Mouse (Mus musculus) lung, embryonic 15.5 days (tissue): ENCODE data around the gene Lrp1. TPM values are rescaled to one million over a fixed set of nuclear protein-coding genes. Genes with fewer than 3 reads are reported as not detected.
"Not testable (repeated sequence)": the region's sequence is repeated elsewhere in the genome, so short reads cannot be mapped to it uniquely, and the experiment has no call there.

Experiments
- ATAC-seq: fragments of 200-750 bp; cut with Nextera tagmentation; 2 replicates; pipeline ENCODE4 v1.8.0; 2017; ENCODE audit warnings: moderate number of reproducible peaks, borderline replicate concordance; ENCODE audit not compliant: low FRiP score, low TSS enrichment; ENCODE audit errors: extremely low read depth
- H3K27ac ChIP-seq: fragments of 300-500 bp; sonication (generic); 2 replicates; pipeline ENCODE4 v1.5.1; 2015; ENCODE audit warnings: moderate library complexity, mild to moderate bottlenecking, inconsistent platforms
- H3K27me3 ChIP-seq: fragments of 300-500 bp; sonication (generic); 2 replicates; pipeline ENCODE4 v1.6.1; 2015; ENCODE audit warnings: inconsistent platforms
- H3K36me3 ChIP-seq: fragments of 300-500 bp; sonication (generic); 2 replicates; pipeline ENCODE4 v1.6.1; 2015; ENCODE audit warnings: inconsistent platforms
- H3K4me1 ChIP-seq: fragments of 300-500 bp; sonication (generic); 2 replicates; pipeline ENCODE4 v1.6.1; 2015; ENCODE audit warnings: inconsistent platforms
- H3K4me2 ChIP-seq: fragments of 300-500 bp; sonication (generic); 2 replicates; pipeline ENCODE4 v1.6.1; 2015; ENCODE audit warnings: inconsistent platforms, mild to moderate bottlenecking, moderate library complexity
- H3K4me3 ChIP-seq: fragments of 300-500 bp; sonication (generic); 2 replicates; pipeline ENCODE4 v1.5.1; 2015; ENCODE audit warnings: mild to moderate bottlenecking, inconsistent platforms
- H3K9ac ChIP-seq: fragments of 300-500 bp; sonication (generic); 2 replicates; pipeline ENCODE4 v1.6.1; 2015; ENCODE audit warnings: inconsistent platforms
- H3K9me3 ChIP-seq: fragments of 300-500 bp; sonication (generic); 2 replicates; pipeline ENCODE4 v1.6.1; 2016; ENCODE audit warnings: inconsistent platforms
- WGBS: fragments of 180-500 bp; shearing (Covaris S2); methylation state at CpG from one replicate; pipeline ENCODE4 v1.1.7; 2015; 5-methylcytosine and 5-hydroxymethylcytosine counted together
- polyA plus RNA-seq: library from polyadenylated mRNA; unstranded; fragments of >200 nt; fragmentation: Nextera tagmentation; extraction: Ambion mirVana; gene quantifications from 2 replicates; pipeline ENCODE4 v1.2.1, GENCODE M21; 2015

The Lrp1 gene
- polyA plus RNA-seq, 1 experiment from 2014 or later = 72.6 TPM

DNA sequence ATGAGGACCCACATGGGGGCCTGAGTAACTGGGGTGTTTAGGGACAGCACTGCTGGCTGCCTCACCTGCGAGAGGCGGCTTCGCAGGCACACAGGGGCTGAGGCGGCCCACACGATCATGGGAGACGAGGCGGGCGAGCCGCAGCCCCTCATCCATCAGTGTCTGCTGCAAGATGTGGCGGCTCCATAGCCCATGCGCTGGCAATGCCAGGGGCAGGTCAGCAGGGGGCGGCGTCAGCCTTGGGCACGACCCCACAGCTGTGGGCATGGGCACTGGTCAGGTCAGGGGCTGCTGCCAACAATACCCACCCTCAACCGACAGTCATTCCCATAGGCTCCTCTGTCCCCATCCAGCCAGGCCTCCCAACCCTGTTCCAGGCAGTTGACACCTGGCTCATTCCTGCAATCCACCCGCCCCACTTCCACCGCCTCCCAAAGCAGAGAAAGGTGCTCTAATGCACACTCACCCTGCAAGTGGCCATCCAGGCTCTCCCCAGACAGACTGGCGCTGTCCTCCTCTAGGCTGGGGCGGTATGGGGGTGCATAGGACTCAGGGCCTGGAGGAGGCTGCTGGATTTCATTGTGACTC lies 41.8 kb upstream of the Lrp1 start:
- Histone ChIP-seq H3K9me3 (no peaks in the 10 kb centered on the region), H3K9ac (peak overlapping the region; percentile 25), H3K4me3 (peak overlapping the region; percentile 27), H3K27ac (peak overlapping the region; percentile 92), H3K27me3 (no peaks in the 10 kb centered on the region), H3K4me2 (peak overlapping the region; percentile 81), H3K4me1 (peaks cover 68% of the 10 kb centered on the region), H3K36me3 (peaks cover 46% of the 10 kb centered on the region)
- ATAC-seq = no peak
- 24% methylated on average over 19 of the region's 19 CpGs for WGBS

GRCm38 (mm10) chr10:127661915-127662663 lies 41.1 kb upstream of the Lrp1 start:
- WGBS = 4% methylated on average over 16 of the region's 16 CpGs
- Histone ChIP-seq H3K9me3 (no peaks in the 10 kb centered on the region), H3K4me1 (peaks cover 65% of the 10 kb centered on the region), H3K4me3 (peak overlapping the region; percentile 27), H3K36me3 (peaks cover 49% of the 10 kb centered on the region), H3K9ac (peak overlapping the region; percentile 30), H3K27me3 (no peaks in the 10 kb centered on the region), H3K27ac (peak overlapping the region; percentile 92), H3K4me2 (peak overlapping the region; percentile 81)
- peak; percentile 52 for ATAC-seq

DNA sequence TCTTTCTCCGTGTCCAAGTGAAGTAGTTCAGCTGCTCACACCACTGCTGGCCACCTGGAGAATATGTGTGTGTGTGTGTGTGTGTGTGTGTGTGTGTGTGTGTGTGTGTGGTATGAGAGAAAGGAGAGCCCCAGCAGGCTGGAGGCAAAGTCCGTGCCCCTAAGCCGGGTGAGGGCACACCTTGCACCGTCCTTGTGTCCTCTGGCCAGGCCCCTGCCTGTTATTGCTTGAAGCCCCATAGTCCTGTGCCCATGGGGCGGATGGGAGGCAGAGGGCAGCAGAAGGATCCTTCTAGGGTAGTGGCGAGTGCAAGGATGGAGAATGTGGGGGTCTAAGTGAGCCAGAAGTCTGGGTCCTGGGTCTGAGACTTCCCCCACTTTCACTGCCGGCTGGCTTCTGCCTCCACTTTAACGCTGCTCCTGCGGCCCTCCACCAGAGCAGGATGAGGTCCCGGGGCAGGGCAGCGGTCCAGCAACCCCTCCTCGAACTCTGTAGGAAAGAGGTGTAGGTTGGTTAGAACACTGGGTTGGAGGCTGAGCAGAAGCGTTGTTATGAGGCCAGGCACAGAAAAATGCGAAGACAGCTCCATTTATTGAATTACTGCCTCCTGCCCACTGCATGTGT lies 40.5 kb upstream of the Lrp1 start:
- H3K36me3 ChIP-seq = peaks cover 52% of the 10 kb centered on the region
- H3K4me2 ChIP-seq = peak overlapping the region; percentile 81
- H3K27ac ChIP-seq = peak overlapping the region; percentile 92
- H3K4me1 ChIP-seq = peaks cover 62% of the 10 kb centered on the region
- ATAC-seq = no peak
- peak overlapping the region; percentile 30 for H3K9ac ChIP-seq
- peak overlapping the region; percentile 27 for H3K4me3 ChIP-seq
- no peaks in the 10 kb centered on the region for H3K27me3 ChIP-seq
- no peaks in the 10 kb centered on the region for H3K9me3 ChIP-seq
- WGBS = 17% methylated on average over 13 of the region's 14 CpGs

GRCm38 (mm10) chr10:127659551-127659950 lies 38.6 kb upstream of the Lrp1 start:
- no peak overlapping the region for H3K27ac ChIP-seq
- peaks cover 61% of the 10 kb centered on the region for H3K36me3 ChIP-seq

GRCm38 (mm10) chr10:127658076-127658475 lies 37.1 kb upstream of the Lrp1 start:
- ATAC-seq = no peak
- H3K36me3 ChIP-seq = peaks cover 64% of the 10 kb centered on the region; the same call in 1 of the 2 replicates
- WGBS = 14% methylated on average over 6 of the region's 6 CpGs
- no peaks in the 10 kb centered on the region for H3K9me3 ChIP-seq
- no peak overlapping the region for H3K9ac ChIP-seq
- H3K4me1 ChIP-seq = peaks cover 40% of the 10 kb centered on the region
- no peak overlapping the region for H3K27ac ChIP-seq
- no peaks in the 10 kb centered on the region for H3K27me3 ChIP-seq
- no peak overlapping the region for H3K4me3 ChIP-seq
- H3K4me2 ChIP-seq = no peak overlapping the region; the same call in 1 of the 2 replicates

More at GRCm38 (mm10) chr10:127659551-127659950, 38.6 kb upstream of the Lrp1 start:
- Histone ChIP-seq H3K9me3 (no peaks in the 10 kb centered on the region), H3K4me3 (no peak overlapping the region), H3K9ac (no peak overlapping the region), H3K4me1 (peaks cover 50% of the 10 kb centered on the region), H3K27me3 (no peaks in the 10 kb centered on the region), H3K4me2 (no peak overlapping the region)
- ATAC-seq = no peak
- WGBS = 69% methylated on average over 1 of the region's 1 CpGs

- ATAC-seq = not testable (repeated sequence)
- H3K36me3 ChIP-seq = peaks cover 63% of the 10 kb centered on the region; the same call in 1 of the 2 replicates
Measured at GRCm38 (mm10) chr10:127657617-127658016, 36.7 kb upstream of the Lrp1 start.

DNA sequence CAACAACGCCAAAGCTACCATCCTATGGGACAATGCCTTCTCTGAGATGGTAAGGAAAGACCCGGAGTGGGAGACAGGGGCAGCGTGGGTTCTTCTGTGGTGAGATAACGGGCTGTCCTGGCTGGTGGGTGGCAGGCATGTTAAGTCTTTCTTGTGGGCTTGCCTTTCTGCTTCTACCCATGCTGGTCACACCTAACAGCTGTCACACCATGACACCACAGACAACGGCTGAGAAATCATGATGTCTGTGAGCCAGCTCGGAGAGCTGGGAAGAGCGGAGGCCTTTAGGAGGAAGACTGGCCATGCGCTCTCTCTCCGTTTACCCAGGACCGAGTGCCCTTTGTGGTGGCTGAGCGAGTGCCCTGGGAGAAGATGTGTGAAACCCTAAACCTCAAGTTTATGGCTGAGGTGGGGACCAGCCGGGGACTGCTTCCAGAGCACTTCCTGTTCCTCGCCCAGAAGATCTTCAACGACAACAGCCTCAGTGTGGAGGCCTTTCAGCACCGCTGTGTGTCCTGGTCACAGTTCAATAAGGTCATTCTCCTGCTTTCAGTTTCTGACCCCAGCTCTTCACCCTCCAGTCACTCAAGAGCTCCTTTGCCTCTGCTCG lies 34.1 kb upstream of the Lrp1 start:
- Histone ChIP-seq H3K27me3 (no peaks in the 10 kb centered on the region), H3K27ac (no peak overlapping the region), H3K4me3 (no peak overlapping the region), H3K4me2 (no peak overlapping the region), H3K4me1 (peaks cover 19% of the 10 kb centered on the region), H3K9ac (no peak overlapping the region), H3K36me3 (peaks cover 72% of the 10 kb centered on the region; the same call in 1 of the 2 replicates), H3K9me3 (no peaks in the 10 kb centered on the region)
- ATAC-seq = no peak
- WGBS = 68% methylated on average over 16 of the region's 16 CpGs

More at GRCm38 (mm10) chr10:127657617-127658016, 36.7 kb upstream of the Lrp1 start:
- peaks cover 40% of the 10 kb centered on the region for H3K4me1 ChIP-seq
- not testable (repeated sequence) for H3K4me2 ChIP-seq, H3K9me3 ChIP-seq, H3K27me3 ChIP-seq, H3K27ac ChIP-seq, H3K4me3 ChIP-seq, H3K9ac ChIP-seq
- 56% methylated on average over 6 of the region's 6 CpGs for WGBS

DNA sequence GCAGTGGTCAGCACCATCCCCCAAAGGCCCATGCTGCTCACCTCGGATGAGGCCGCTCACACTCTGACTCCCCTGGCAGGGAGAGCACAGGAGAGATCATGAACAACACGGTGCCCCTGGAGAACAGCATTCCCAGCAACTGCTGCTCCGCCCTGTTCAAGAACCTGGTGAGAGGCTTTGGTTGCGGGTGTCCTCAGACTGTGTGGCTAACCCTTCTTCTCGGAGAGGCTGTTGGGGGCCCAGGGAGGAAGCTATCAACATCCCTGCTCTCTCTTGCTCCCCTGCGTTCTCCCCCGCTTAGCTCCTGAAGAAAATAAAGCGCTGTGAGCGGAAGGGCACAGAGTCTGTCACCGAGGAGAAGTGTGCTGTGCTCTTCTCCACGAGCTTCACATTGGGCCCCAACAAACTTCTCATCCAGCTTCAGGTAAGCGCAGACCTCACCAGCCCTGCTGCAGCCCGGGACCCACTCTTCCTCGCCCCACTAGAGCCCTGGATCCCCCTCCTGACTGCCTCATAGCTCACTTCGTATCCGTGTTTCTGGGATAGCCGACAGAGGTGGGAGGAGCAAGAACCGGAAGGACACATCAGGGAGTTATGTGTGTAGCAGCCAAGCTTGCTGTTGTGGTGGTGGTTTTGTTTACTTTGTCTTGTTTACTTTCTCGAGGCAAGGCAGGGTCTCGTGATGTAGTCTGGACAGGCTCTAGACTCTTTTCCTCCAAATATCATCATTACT lies 32.1 kb upstream of the Lrp1 start:
- peak overlapping the region; percentile 65 for H3K27ac ChIP-seq
- peak; percentile 33; the same call in 1 of the 2 replicates for ATAC-seq

DNA sequence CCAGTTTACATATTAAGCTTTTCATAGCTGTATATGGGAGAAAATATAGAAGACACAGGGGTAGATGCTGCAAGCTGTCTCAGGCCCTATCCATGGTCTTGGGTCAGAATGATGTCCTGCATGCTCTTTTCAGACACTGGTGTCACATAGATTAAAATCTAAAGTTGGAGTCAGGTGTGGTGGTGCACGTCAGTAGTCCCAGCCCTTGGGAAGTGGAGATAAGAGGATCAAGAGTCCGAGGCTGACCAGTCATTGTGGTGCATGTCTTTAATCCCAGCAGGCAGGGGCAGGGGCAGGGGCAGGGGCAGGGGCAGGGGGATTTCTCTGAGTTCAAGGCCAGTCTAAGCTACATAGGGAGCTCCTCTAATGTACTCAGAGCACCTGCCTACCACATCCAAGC lies 24.8 kb upstream of the Lrp1 start:
- WGBS = 59% methylated on average over 2 of the region's 2 CpGs

More for the DNA sequence above, 32.1 kb upstream of the Lrp1 start:
- peaks cover 66% of the 10 kb centered on the region for H3K36me3 ChIP-seq
- H3K9ac ChIP-seq = 0 out of 2 replicates have a peak overlapping the region, but pooled peaks have one; percentile 13
- H3K9me3 ChIP-seq = no peaks in the 10 kb centered on the region
- whole genome bisulfite sequencing = 32% methylated on average over 21 of the region's 21 CpGs
- H3K4me1 ChIP-seq = peaks cover 11% of the 10 kb centered on the region
- peak overlapping the region; percentile 43 for H3K4me2 ChIP-seq
- H3K4me3 ChIP-seq = peak overlapping the region; percentile 12
- no peaks in the 10 kb centered on the region for H3K27me3 ChIP-seq

DNA sequence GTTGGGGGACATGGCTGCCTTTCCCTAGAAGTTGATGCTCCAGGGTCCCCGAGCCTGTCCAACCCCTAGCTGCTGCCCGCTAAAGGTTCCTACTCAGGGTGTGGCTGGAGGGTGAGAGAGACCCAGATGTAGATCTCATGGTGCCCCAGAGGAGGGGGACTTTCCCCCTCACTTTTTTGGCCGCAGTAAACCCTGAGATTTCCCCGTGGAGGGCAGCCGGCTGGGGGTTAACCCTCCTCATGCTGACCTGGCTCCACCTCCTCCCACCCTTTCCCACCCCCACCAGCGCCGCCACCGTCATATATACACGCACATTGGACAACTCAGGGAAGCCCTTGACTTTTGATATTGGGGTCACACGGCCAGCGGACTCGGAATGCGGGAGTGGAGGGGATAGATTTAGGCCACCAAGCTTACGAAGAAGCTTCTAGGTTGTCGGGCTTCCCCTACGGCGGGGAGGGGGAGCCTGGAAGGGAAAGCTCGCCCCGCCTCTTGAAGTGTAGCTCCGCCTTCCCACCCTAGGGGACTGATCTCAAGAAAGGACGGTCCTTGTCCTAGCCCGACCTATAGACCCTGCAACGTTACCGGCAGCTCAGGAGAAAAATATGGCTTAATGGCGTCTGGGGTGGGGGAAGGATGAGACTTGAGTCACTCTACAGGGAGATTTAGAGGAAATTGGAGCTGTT lies 22.7 kb upstream of the Lrp1 start:
- Histone ChIP-seq H3K9me3 (no peaks in the 10 kb centered on the region), H3K27ac (peak overlapping the region; percentile 88), H3K4me3 (peak overlapping the region; percentile 51), H3K36me3 (peaks cover 11% of the 10 kb centered on the region; the same call in 1 of the 2 replicates), H3K4me1 (peaks cover 24% of the 10 kb centered on the region), H3K27me3 (no peaks in the 10 kb centered on the region), H3K9ac (peak overlapping the region; percentile 52), H3K4me2 (peak overlapping the region; percentile 80)
- ATAC-seq = peak; percentile 72
- WGBS = 1% methylated on average over 25 of the region's 25 CpGs

More for the DNA sequence above, 24.8 kb upstream of the Lrp1 start:
- Histone ChIP-seq H3K9me3 (no peaks in the 10 kb centered on the region), H3K27me3 (no peaks in the 10 kb centered on the region), H3K36me3 (peaks cover 22% of the 10 kb centered on the region), H3K4me3 (no peak overlapping the region), H3K9ac (no peak overlapping the region), H3K27ac (no peak overlapping the region), H3K4me1 (peaks cover 24% of the 10 kb centered on the region), H3K4me2 (no peak overlapping the region)
- no peak for ATAC-seq
